Mouse (Mus musculus) gastrocnemius, postnatal 25 days (tissue): Measurements from ENCODE around the gene Taf3. TPM values are rescaled to one million over a fixed set of nuclear protein-coding genes. Genes with fewer than 3 reads are reported as not detected.

ENCODE experiments used
- DNase-seq: peaks from one replicate; pipeline ENCODE4 v3.0.0; 2022
- total RNA-seq, 2 experiments: library from RNA; stranded (reverse); gene quantifications; 1 replicate in 1 of 2; 2 replicates in 1 of 2; pipeline ENCODE4 v1.2.3; 2021

The Taf3 gene
- total RNA-seq, 2 experiments from 2014 or later: 6.4 to 7.6 TPM

GRCm38 (mm10) chr2:10010263-10010909, 38.0 kb downstream of the Taf3 start:
- DNase-seq: no peak

- no peak for DNase-seq
These were observed 38.6 kb downstream of the Taf3 start for GRCm38 (mm10) chr2:10009671-10010254.

- no peak for DNase-seq
These were observed 39.8 kb downstream of the Taf3 start for GRCm38 (mm10) chr2:10008593-10008992.

GRCm38 (mm10) chr2:10004960-10005621, 43.3 kb downstream of the Taf3 start:
- DNase-seq: no peak

- no peak for DNase-seq
These were observed 45.0 kb downstream of the Taf3 start for GRCm38 (mm10) chr2:10003358-10003757.

- DNase-seq: no peak
These were observed 46.8 kb downstream of the Taf3 start for GRCm38 (mm10) chr2:10001591-10001990.

GRCm38 (mm10) chr2:9997535-9997934, 50.9 kb downstream of the Taf3 start:
- no peak for DNase-seq

- peak; percentile 12 for DNase-seq
These were observed 52.3 kb downstream of the Taf3 start for GRCm38 (mm10) chr2:9996111-9996510.

GRCm38 (mm10) chr2:9990690-9991229, 57.6 kb downstream of the Taf3 start:
- DNase-seq: no peak

GRCm38 (mm10) chr2:9989649-9990547, 58.5 kb downstream of the Taf3 start:
- DNase-seq: no peak

- DNase-seq: no peak
These were observed 60.1 kb downstream of the Taf3 start for GRCm38 (mm10) chr2:9988290-9988689.

GRCm38 (mm10) chr2:9985979-9986447, 62.4 kb downstream of the Taf3 start:
- DNase-seq: no peak

GRCm38 (mm10) chr2:9982446-9982845, 66.0 kb downstream of the Taf3 start:
- no peak for DNase-seq

- no peak for DNase-seq
These were observed 76.5 kb downstream of the Taf3 start for GRCm38 (mm10) chr2:9971927-9972326.

GRCm38 (mm10) chr2:9970579-9970978, 77.8 kb downstream of the Taf3 start:
- no peak for DNase-seq

- DNase-seq: no peak
These were observed 78.2 kb downstream of the Taf3 start for GRCm38 (mm10) chr2:9970178-9970577.

GRCm38 (mm10) chr2:9969734-9970133, 78.7 kb downstream of the Taf3 start:
- no peak for DNase-seq

- no peak for DNase-seq
These were observed 81.8 kb downstream of the Taf3 start for GRCm38 (mm10) chr2:9966634-9967033.

GRCm38 (mm10) chr2:9965608-9966007, 82.8 kb downstream of the Taf3 start:
- DNase-seq: no peak

GRCm38 (mm10) chr2:9962871-9963270, 85.5 kb downstream of the Taf3 start:
- DNase-seq: no peak

GRCm38 (mm10) chr2:9961708-9962107, 86.7 kb downstream of the Taf3 start:
- no peak for DNase-seq

GRCm38 (mm10) chr2:9958011-9958410, 90.4 kb downstream of the Taf3 start:
- no peak for DNase-seq
